In genomic region chr17:36161129-36162051, GRCm38 (mm10) we compare ENCODE assay signal across 10 mouse cellular contexts. TPM values are rescaled to one million over a fixed set of nuclear protein-coding genes. Genes with fewer than 3 reads are reported as not detected.
DNase-seq lines count a peak whose midpoint lies in the region; ATAC-seq lines count a peak whose summit lies in the region.
"Had no signal": no experiment of that assay in that cellular context is flagged by ENCODE, and none has a peak within 500 bp of the region (broad histone marks: within the 10 kb centered on the region; RNA-seq: fewer than 3 reads in every experiment).

No protein-coding gene starts in this region.

- peaks cover 23% of the 10 kb centered on the region for H3K27me3 ChIP-seq in lung, embryonic 16.5 days (ENCODE audit: control insufficient read depth, insufficient read depth, low read depth, low read length)
- H3K27me3 ChIP-seq in liver, embryonic 13.5 days: peaks cover 95% of the 10 kb centered on the region
- H3K27me3 ChIP-seq in splenic B cell, adult 2 months (ENCODE audit: control insufficient read depth, insufficient read depth, low read length, poor library complexity, severe bottlenecking): no peaks in the 10 kb centered on the region

- no peak for DNase-seq in lung, adult 18-20 months
- DNase-seq in liver, embryonic 13.5 days: no peak
- peak; percentile 52 for DNase-seq in splenic B cell, adult 2 months (ENCODE audit: low read depth, low spot score)
- no peak for DNase-seq in urinary bladder, postnatal 36 days (ENCODE audit: low spot score in 2 of 2)
- DNase-seq in right cerebral cortex, postnatal 25 days: no peak
- DNase-seq: kidney, postnatal 36 days had no signal

- peak overlapping the region; percentile 57 for H3K4me2 ChIP-seq in lung, embryonic 16.5 days (ENCODE audit: low read depth, low read length)
- peak overlapping the region; percentile 28 for H3K4me2 ChIP-seq in liver, embryonic 13.5 days

- peak overlapping the region; percentile 68 for H3K9ac ChIP-seq in lung, embryonic 16.5 days (ENCODE audit: low read length)
- H3K9ac ChIP-seq in liver, embryonic 13.5 days: no peak overlapping the region

- ATAC-seq in lung, embryonic 16.5 days (ENCODE audit: low read depth): peak; percentile 72
- ATAC-seq in hematopoietic stem cell, adult 5-6 weeks (replicated peaks in 1 of 2; ENCODE audit: insufficient read depth in 1 of 2, low FRiP score in 2 of 2, low TSS enrichment in 1 of 2, low read depth in 1 of 2, poor library complexity in 2 of 2, severe bottlenecking in 2 of 2): peak; percentile 65 to 85
- no peak for ATAC-seq in liver, embryonic 13.5 days (ENCODE audit: low read depth)
- ATAC-seq in erythroid progenitor cell, adult 5-6 weeks (replicated peaks; ENCODE audit: low FRiP score, poor library complexity, severe bottlenecking): no peak

- H3K4me3 ChIP-seq in lung, embryonic 16.5 days (ENCODE audit: low read length): peak overlapping the region; percentile 45
- H3K4me3 ChIP-seq in liver, embryonic 13.5 days (replicated peaks): peak overlapping the region; percentile 16; the same call in 1 of the 2 replicates

- H3K36me3 ChIP-seq in lung, embryonic 16.5 days (ENCODE audit: control insufficient read depth, insufficient read depth, low read length): no peaks in the 10 kb centered on the region
- no peaks in the 10 kb centered on the region for H3K36me3 ChIP-seq in liver, embryonic 13.5 days
- no peaks in the 10 kb centered on the region for H3K36me3 ChIP-seq in splenic B cell, adult 2 months (ENCODE audit: control insufficient read depth, insufficient read depth, low read length, poor library complexity, severe bottlenecking)

- peak overlapping the region; percentile 77 for H3K27ac ChIP-seq in lung, embryonic 16.5 days (ENCODE audit: low read length)
- no peak overlapping the region for H3K27ac ChIP-seq in liver, embryonic 13.5 days

- 2% methylated on average over 56 of the region's 56 CpGs for WGBS in lung, embryonic 16.5 days
- 3% methylated on average over 49 of the region's 56 CpGs for WGBS in liver, embryonic 13.5 days (ENCODE audit: insufficient replicate concordance)

- no peaks in the 10 kb centered on the region for H3K9me3 ChIP-seq in lung, embryonic 16.5 days (ENCODE audit: control insufficient read depth, low read length)
- H3K9me3 ChIP-seq in liver, embryonic 13.5 days (replicated peaks): no peaks in the 10 kb centered on the region

- peaks cover 3% of the 10 kb centered on the region; the same call in 1 of the 2 replicates for H3K4me1 ChIP-seq in lung, embryonic 16.5 days (replicated peaks; ENCODE audit: control insufficient read depth, insufficient read depth, low read length)
- peaks cover 4% of the 10 kb centered on the region; the same call in 1 of the 2 replicates for H3K4me1 ChIP-seq in liver, embryonic 13.5 days (replicated peaks)

RNA-seq across cellular contexts. Expression of gene Gm8909, which starts 6.9 kb away (rescaled TPM):
- polyA plus RNA-seq in lung, embryonic 16.5 days (2015; fragmentation: Nextera tagmentation; extraction: Ambion mirVana): 24.5 and 27.5 TPM in 2 replicates
- total RNA-seq in hematopoietic stem cell, adult 5-6 weeks (2017): not detected in 2 replicates
- not detected in 2 replicates for polyA plus RNA-seq in liver, embryonic 13.5 days (2015; fragmentation: Nextera tagmentation; extraction: Ambion mirVana)
- not detected in 2 replicates for total RNA-seq in erythroid progenitor cell, adult 5-6 weeks (2015; ENCODE audit: low replicate concordance)
- not detected in 2 replicates for total RNA-seq in erythroid progenitor cell, adult 5-6 weeks (2017; ENCODE audit: low replicate concordance)
- total RNA-seq: adrenal gland, postnatal 36 days had no signal

RNA-seq across cellular contexts. Expression of gene H2-T3, which starts 28.7 kb away (rescaled TPM):
- 0.80 and 1.1 TPM in 2 replicates for polyA plus RNA-seq in lung, embryonic 16.5 days (2015; fragmentation: Nextera tagmentation; extraction: Ambion mirVana)
- 0.75 and 1.1 TPM in 2 replicates for total RNA-seq in hematopoietic stem cell, adult 5-6 weeks (2017)
- polyA plus RNA-seq in liver, embryonic 13.5 days (2015; fragmentation: Nextera tagmentation; extraction: Ambion mirVana): not detected in 2 replicates
- total RNA-seq in erythroid progenitor cell, adult 5-6 weeks (2015; ENCODE audit: low replicate concordance): not detected in 2 replicates
- total RNA-seq in erythroid progenitor cell, adult 5-6 weeks (2017; ENCODE audit: low replicate concordance): not detected in 2 replicates
- total RNA-seq: adrenal gland, postnatal 36 days had no signal

RNA-seq across cellular contexts. Expression of gene Gm7030, which starts 32.2 kb away (rescaled TPM):
- polyA plus RNA-seq in lung, embryonic 16.5 days (2015; fragmentation: Nextera tagmentation; extraction: Ambion mirVana): not detected in 2 replicates
- not detected in 2 replicates for total RNA-seq in hematopoietic stem cell, adult 5-6 weeks (2017)
- polyA plus RNA-seq in liver, embryonic 13.5 days (2015; fragmentation: Nextera tagmentation; extraction: Ambion mirVana): not detected in 2 replicates
- not detected in 2 replicates for total RNA-seq in erythroid progenitor cell, adult 5-6 weeks (2015; ENCODE audit: low replicate concordance)
- total RNA-seq in erythroid progenitor cell, adult 5-6 weeks (2017; ENCODE audit: low replicate concordance): not detected in 2 replicates
- total RNA-seq: adrenal gland, postnatal 36 days had no signal

RNA-seq across cellular contexts. Expression of gene Gm19684, which starts 39.9 kb away (rescaled TPM):
- not detected in 2 replicates for polyA plus RNA-seq in lung, embryonic 16.5 days (2015; fragmentation: Nextera tagmentation; extraction: Ambion mirVana)
- 0.56 TPM in 1 of 2 replicates, not detected in the other for total RNA-seq in hematopoietic stem cell, adult 5-6 weeks (2017)
- not detected in 2 replicates for polyA plus RNA-seq in liver, embryonic 13.5 days (2015; fragmentation: Nextera tagmentation; extraction: Ambion mirVana)
- not detected in 2 replicates for total RNA-seq in erythroid progenitor cell, adult 5-6 weeks (2015; ENCODE audit: low replicate concordance)
- total RNA-seq in erythroid progenitor cell, adult 5-6 weeks (2017; ENCODE audit: low replicate concordance): not detected in 2 replicates

Comparison
In these comparisons a context has a peak if more than half of its experiments do, and no peak if none do; other contexts are left out.
1. ATAC-seq: peak in lung, embryonic 16.5 days (single experiment) and hematopoietic stem cell, adult 5-6 weeks (2 of 2); none in liver, embryonic 13.5 days (single experiment) and erythroid progenitor cell, adult 5-6 weeks (single experiment).